Mouse (Mus musculus) retina, postnatal 1 day (tissue): ENCODE data around the gene Smoc2.

Source experiments
- DNase-seq: peaks from one replicate; pipeline ENCODE4 v3.0.0-alpha.2; 2012

Smoc2 gene

GRCm38 (mm10) chr17:14279177-14279965 is at the start of gene Smoc2:
TSS of gene Smoc2 (plus strand) at chr17:14279506.
- peak; percentile 38 for DNase-seq

GRCm38 (mm10) chr17:14230698-14231430 is 48.4 kb upstream of the Smoc2 start:
- no peak for DNase-seq

GRCm38 (mm10) chr17:14232629-14233028 is 46.7 kb upstream of the Smoc2 start:
- DNase-seq = peak; percentile 78

GRCm38 (mm10) chr17:14233658-14234057 is 45.6 kb upstream of the Smoc2 start:
- DNase-seq = no peak

GRCm38 (mm10) chr17:14234774-14235389 is 44.4 kb upstream of the Smoc2 start:
- no peak for DNase-seq

GRCm38 (mm10) chr17:14237134-14237533 is 42.2 kb upstream of the Smoc2 start:
- DNase-seq = no peak

GRCm38 (mm10) chr17:14239960-14240359 is 39.3 kb upstream of the Smoc2 start:
- DNase-seq = no peak

GRCm38 (mm10) chr17:14242634-14243033 is 36.7 kb upstream of the Smoc2 start:
- no peak for DNase-seq

- no peak for DNase-seq
Observed at GRCm38 (mm10) chr17:14244195-14244965, 34.9 kb upstream of the Smoc2 start.

- peak; percentile 53 for DNase-seq
Observed at GRCm38 (mm10) chr17:14246266-14246665, 33.0 kb upstream of the Smoc2 start.

GRCm38 (mm10) chr17:14247931-14248330 is 31.4 kb upstream of the Smoc2 start:
- no peak for DNase-seq

- no peak for DNase-seq
Observed at GRCm38 (mm10) chr17:14249595-14249994, 29.7 kb upstream of the Smoc2 start.

- DNase-seq = no peak
Observed at GRCm38 (mm10) chr17:14250401-14250800, 28.9 kb upstream of the Smoc2 start.

GRCm38 (mm10) chr17:14252456-14252855 is 26.9 kb upstream of the Smoc2 start:
- no peak for DNase-seq

GRCm38 (mm10) chr17:14254616-14255015 is 24.7 kb upstream of the Smoc2 start:
- DNase-seq = no peak

GRCm38 (mm10) chr17:14257799-14258520 is 21.3 kb upstream of the Smoc2 start:
- DNase-seq = no peak

- DNase-seq = no peak
Observed at GRCm38 (mm10) chr17:14258906-14259305, 20.4 kb upstream of the Smoc2 start.

GRCm38 (mm10) chr17:14260966-14261365 is 18.3 kb upstream of the Smoc2 start:
- no peak for DNase-seq

GRCm38 (mm10) chr17:14262217-14262616 is 17.1 kb upstream of the Smoc2 start:
- DNase-seq = no peak

GRCm38 (mm10) chr17:14268001-14268400 is 11.3 kb upstream of the Smoc2 start:
- DNase-seq = no peak

GRCm38 (mm10) chr17:14273386-14273785 is 5.9 kb upstream of the Smoc2 start:
- no peak for DNase-seq

GRCm38 (mm10) chr17:14277310-14277709 is 2.0 kb upstream of the Smoc2 start:
- DNase-seq = no peak
